Mouse (Mus musculus) lung, embryonic 14.5 days (tissue): ENCODE data around the gene Slc45a3. TPM values are rescaled to one million over a fixed set of nuclear protein-coding genes. Genes with fewer than 3 reads are reported as not detected.

Experiments used
- ATAC-seq: fragments of 200-750 bp; cut with Nextera tagmentation; 2 replicates; pipeline ENCODE4 v1.8.0; 2017; ENCODE audit warnings: mild to moderate bottlenecking, moderate TSS enrichment, moderate library complexity; ENCODE audit not compliant: insufficient read depth
- DNase-seq: peaks from one replicate; pipeline ENCODE4 v3.0.0-alpha.2; 2015
- H3K27ac ChIP-seq: fragments of 300-500 bp; sonication (generic); 2 replicates; pipeline ENCODE4 v1.5.1; 2014; ENCODE audit warnings: low read depth, mild to moderate bottlenecking, moderate library complexity
- H3K27me3 ChIP-seq: fragments of 300-500 bp; sonication (generic); 2 replicates; pipeline ENCODE4 v1.6.1; 2014; ENCODE audit warnings: low read length, control low read depth; ENCODE audit not compliant: insufficient read depth
- H3K36me3 ChIP-seq: fragments of 300-500 bp; sonication (generic); 2 replicates; pipeline ENCODE4 v1.6.1; 2014; ENCODE audit warnings: control low read depth; ENCODE audit not compliant: insufficient read depth
- H3K4me1 ChIP-seq: fragments of 300-500 bp; sonication (generic); 2 replicates; pipeline ENCODE4 v1.6.1; 2014; ENCODE audit warnings: antibody characterized with exemption, control low read depth; ENCODE audit not compliant: insufficient read depth
- H3K4me2 ChIP-seq: fragments of 300-500 bp; sonication (generic); 2 replicates; pipeline ENCODE4 v1.6.1; 2014; ENCODE audit warnings: mild to moderate bottlenecking
- H3K4me3 ChIP-seq: fragments of 300-500 bp; sonication (generic); 2 replicates; pipeline ENCODE4 v1.5.1; 2014; ENCODE audit warnings: low read depth, low read length
- H3K9ac ChIP-seq: fragments of 300-500 bp; sonication (generic); 2 replicates; pipeline ENCODE4 v1.6.1; 2014
- H3K9me3 ChIP-seq: fragments of 300-500 bp; sonication (generic); 2 replicates; pipeline ENCODE4 v1.6.1; 2016; ENCODE audit warnings: low read depth, low read length, control low read depth
- CTCF ChIP-seq: IDR thresholded peaks from 2 replicates; pipeline ENCODE4 v1.5.1; 2016; ENCODE audit warnings: antibody characterized with exemption, low read depth
- WGBS: fragments of 180-500 bp; shearing (Covaris S2); extraction: QIAGEN DNeasy Blood & Tissue Kit; methylation state at CpG from one replicate; pipeline ENCODE4 v1.1.7; 2014; 5-methylcytosine and 5-hydroxymethylcytosine counted together
- polyA plus RNA-seq: library from polyadenylated mRNA; unstranded; fragments of >200 nt; fragmentation: Nextera tagmentation; extraction: Ambion mirVana; gene quantifications from 2 replicates; pipeline ENCODE4 v1.2.1, GENCODE M21; 2014

Slc45a3 gene
- polyA plus RNA-seq, 1 experiment from 2014 or later, result 2.2 TPM

DNA sequence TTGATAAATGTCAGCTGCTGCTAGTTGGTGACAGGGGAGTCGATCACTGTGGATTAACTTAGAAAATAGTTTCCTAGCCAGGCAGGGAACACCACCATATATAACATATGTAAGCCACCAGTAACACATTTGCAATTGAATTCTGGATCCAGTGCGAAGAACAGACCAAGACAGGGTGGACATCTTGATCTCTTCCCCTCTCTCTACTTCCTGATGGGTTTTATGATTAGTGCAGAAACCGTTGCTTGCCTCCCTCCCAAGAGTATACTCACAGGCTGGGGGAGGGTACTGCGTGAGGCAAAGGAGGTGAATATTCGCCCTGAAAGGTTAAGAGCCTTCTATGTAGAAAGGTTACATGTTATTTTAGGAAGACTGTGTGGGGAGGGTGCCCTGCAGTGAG, 3.1 kb downstream of the Slc45a3 start:
- WGBS, result 43% methylated on average over 5 of the region's 5 CpGs
- Histone ChIP-seq H3K9ac (no peak overlapping the region), H3K36me3 (no peaks in the 10 kb centered on the region), H3K4me1 (0 out of 2 replicates have a peak, but pooled peaks cover 3% of the 10 kb centered on the region), H3K27me3 (peaks cover 47% of the 10 kb centered on the region), H3K4me2 (no peak overlapping the region), H3K4me3 (no peak overlapping the region), H3K27ac (no peak overlapping the region), H3K9me3 (no peaks in the 10 kb centered on the region)
- TF ChIP-seq CTCF, result no peak
- DNase-seq (no peak), ATAC-seq (no peak)

GRCm38 (mm10) chr1:131967336-131967735, 4.6 kb downstream of the Slc45a3 start:
- no peak for ATAC-seq
- 52% methylated on average over 7 of the region's 7 CpGs for WGBS
- Histone ChIP-seq H3K27ac (no peak overlapping the region), H3K4me1 (0 out of 2 replicates have a peak, but pooled peaks cover 6% of the 10 kb centered on the region), H3K9me3 (no peaks in the 10 kb centered on the region), H3K4me2 (no peak overlapping the region), H3K27me3 (peaks cover 40% of the 10 kb centered on the region), H3K9ac (no peak overlapping the region), H3K36me3 (no peaks in the 10 kb centered on the region), H3K4me3 (no peak overlapping the region)
- no peak for TF ChIP-seq CTCF
- DNase-seq, result no peak

GRCm38 (mm10) chr1:131968556-131968955, 5.8 kb downstream of the Slc45a3 start:
- no peak for TF ChIP-seq CTCF
- Histone ChIP-seq H3K4me2 (no peak overlapping the region), H3K9ac (no peak overlapping the region), H3K9me3 (no peaks in the 10 kb centered on the region), H3K27me3 (peaks cover 28% of the 10 kb centered on the region), H3K4me1 (0 out of 2 replicates have a peak, but pooled peaks cover 10% of the 10 kb centered on the region), H3K4me3 (no peak overlapping the region), H3K36me3 (no peaks in the 10 kb centered on the region), H3K27ac (no peak overlapping the region)
- WGBS, result 42% methylated on average over 3 of the region's 3 CpGs
- DNase-seq (no peak), ATAC-seq (no peak)

GRCm38 (mm10) chr1:131968983-131969382, 6.2 kb downstream of the Slc45a3 start:
- H3K4me1 ChIP-seq, result 0 out of 2 replicates have a peak, but pooled peaks cover 10% of the 10 kb centered on the region
- WGBS, result 59% methylated on average over 6 of the region's 6 CpGs
- no peak overlapping the region for H3K27ac ChIP-seq

GRCm38 (mm10) chr1:131969825-131970224, 7.1 kb downstream of the Slc45a3 start:
- ATAC-seq, result no peak
- Histone ChIP-seq H3K36me3 (no peaks in the 10 kb centered on the region), H3K27me3 (peaks cover 15% of the 10 kb centered on the region), H3K4me1 (0 out of 2 replicates have a peak, but pooled peaks cover 10% of the 10 kb centered on the region), H3K9me3 (no peaks in the 10 kb centered on the region), H3K27ac (no peak overlapping the region), H3K4me3 (no peak overlapping the region), H3K4me2 (no peak overlapping the region), H3K9ac (no peak overlapping the region)
- 39% methylated on average over 4 of the region's 4 CpGs for WGBS
- DNase-seq, result no peak
- no peak for TF ChIP-seq CTCF

More at GRCm38 (mm10) chr1:131968983-131969382, 6.2 kb downstream of the Slc45a3 start:
- Histone ChIP-seq H3K36me3 (no peaks in the 10 kb centered on the region), H3K9ac (no peak overlapping the region), H3K4me3 (no peak overlapping the region), H3K27me3 (peaks cover 24% of the 10 kb centered on the region), H3K9me3 (no peaks in the 10 kb centered on the region), H3K4me2 (no peak overlapping the region)
- DNase-seq (no peak), ATAC-seq (no peak)
- TF ChIP-seq CTCF, result no peak

- Histone ChIP-seq H3K4me2 (no peak overlapping the region), H3K9me3 (no peaks in the 10 kb centered on the region), H3K27ac (no peak overlapping the region), H3K9ac (no peak overlapping the region), H3K36me3 (no peaks in the 10 kb centered on the region), H3K4me1 (0 out of 2 replicates have a peak, but pooled peaks cover 10% of the 10 kb centered on the region), H3K4me3 (no peak overlapping the region), H3K27me3 (0 out of 2 replicates have a peak, but pooled peaks cover 11% of the 10 kb centered on the region)
- DNase-seq, result no peak
- WGBS, result 39% methylated on average over 5 of the region's 5 CpGs
- TF ChIP-seq CTCF, result no peak
- no peak for ATAC-seq
Measured at GRCm38 (mm10) chr1:131970322-131970660, 7.5 kb downstream of the Slc45a3 start.

GRCm38 (mm10) chr1:131970661-131971520, 8.1 kb downstream of the Slc45a3 start:
- 9% methylated on average over 16 of the region's 16 CpGs for WGBS
- Histone ChIP-seq H3K36me3 (no peaks in the 10 kb centered on the region), H3K9me3 (no peaks in the 10 kb centered on the region), H3K4me2 (peak overlapping the region; percentile 33; the same call in 1 of the 2 replicates), H3K27ac (no peak overlapping the region), H3K27me3 (0 out of 2 replicates have a peak, but pooled peaks cover 5% of the 10 kb centered on the region), H3K4me1 (0 out of 2 replicates have a peak, but pooled peaks cover 10% of the 10 kb centered on the region), H3K9ac (no peak overlapping the region), H3K4me3 (no peak overlapping the region)
- TF ChIP-seq CTCF, result no peak
- DNase-seq (no peak), ATAC-seq (0 out of 2 replicates have a peak, but pooled peaks have one; percentile 19)
